Mouse (Mus musculus) liver (tissue): ENCODE measurements at regions not wholly inside any gene's neighbourhood (a gene's known extent, or its start where the extent isn't known, plus 50 kb on each side); places are given as distances from the start of the nearest gene placed in this dataset.

ENCODE experiments used
- DNase-seq: peaks from one replicate; pipeline ENCODE4 v3.0.0-alpha.2; 2020; ENCODE audit warnings: mixed read lengths

GRCm38 (mm10) chr13:59227523-59228058, 357.4 kb downstream of the Agtpbp1 start:
- DNase-seq, result no peak

GRCm38 (mm10) chr13:59220587-59220986, 364.4 kb downstream of the Agtpbp1 start:
- DNase-seq, result no peak

- DNase-seq, result peak; percentile 11
These were observed 364.9 kb downstream of the Agtpbp1 start for GRCm38 (mm10) chr13:59220156-59220555.

GRCm38 (mm10) chr13:59216686-59217298, 368.2 kb downstream of the Agtpbp1 start:
- DNase-seq, result no peak

- no peak for DNase-seq
These were observed 372.7 kb downstream of the Agtpbp1 start for GRCm38 (mm10) chr13:59212296-59212701.

GRCm38 (mm10) chr13:59210828-59211227, 374.2 kb downstream of the Agtpbp1 start:
- no peak for DNase-seq

- no peak for DNase-seq
These were observed 378.8 kb downstream of the Agtpbp1 start for GRCm38 (mm10) chr13:59206186-59206585.

- DNase-seq, result no peak
These were observed 380.5 kb downstream of the Agtpbp1 start for GRCm38 (mm10) chr13:59204506-59204905.

- no peak for DNase-seq
These were observed 388.7 kb downstream of the Agtpbp1 start for GRCm38 (mm10) chr13:59196311-59196710.

GRCm38 (mm10) chr13:59188431-59188830, 382.1 kb downstream of the Ntrk2 start:
- no peak for DNase-seq
